Mouse (Mus musculus): ENCODE data around the gene Nobox. TPM values are rescaled to one million over a fixed set of nuclear protein-coding genes. Genes with fewer than 3 reads are reported as not detected.

Gene Nobox
- total RNA-seq, 2 experiments from 2014 or later, result not detected

- no peak for ATAC-seq (replicated peaks; ENCODE audit: low FRiP score, poor library complexity, severe bottlenecking)
Measured at GRCm38 (mm10) chr6:43280481-43280880, 28.9 kb downstream of the Nobox start.

GRCm38 (mm10) chr6:43278247-43278646, 31.1 kb downstream of the Nobox start:
- ATAC-seq (replicated peaks; ENCODE audit: low FRiP score, poor library complexity, severe bottlenecking), result no peak

- no peak for ATAC-seq (replicated peaks; ENCODE audit: low FRiP score, poor library complexity, severe bottlenecking)
Measured at GRCm38 (mm10) chr6:43274123-43274522, 35.2 kb downstream of the Nobox start.

- no peak for ATAC-seq (replicated peaks; ENCODE audit: low FRiP score, poor library complexity, severe bottlenecking)
Measured at GRCm38 (mm10) chr6:43272597-43272996, 36.8 kb downstream of the Nobox start.

- ATAC-seq (replicated peaks; ENCODE audit: low FRiP score, poor library complexity, severe bottlenecking), result no peak
Measured at GRCm38 (mm10) chr6:43266356-43266755, 43.0 kb downstream of the Nobox start.

- no peak for ATAC-seq (replicated peaks; ENCODE audit: low FRiP score, poor library complexity, severe bottlenecking)
Measured at GRCm38 (mm10) chr6:43265363-43266041, 43.9 kb downstream of the Nobox start, which contains the start of gene Arhgef5. Gene Arhgef5 (plus strand): TSS chr6:43265582.

- ATAC-seq (replicated peaks; ENCODE audit: low FRiP score, poor library complexity, severe bottlenecking), result no peak
Measured at GRCm38 (mm10) chr6:43260756-43261155, 48.6 kb downstream of the Nobox start.

- no peak for ATAC-seq (replicated peaks; ENCODE audit: low FRiP score, poor library complexity, severe bottlenecking)
Measured at GRCm38 (mm10) chr6:43254193-43254926, 55.0 kb downstream of the Nobox start.

Other genes starting within 250 kb of the Nobox start
- gene Olfr441, start 203.2 kb downstream of the Nobox start, total RNA-seq (2015; ENCODE audit: low replicate concordance), result not detected in 2 replicates
- not detected in 2 replicates for gene Olfr441, start 203.2 kb downstream of the Nobox start, total RNA-seq (2017; ENCODE audit: low replicate concordance)
- not detected in 2 replicates for gene Olfr237-ps1, start 163.0 kb downstream of the Nobox start, total RNA-seq (2015; ENCODE audit: low replicate concordance)
- not detected in 2 replicates for gene Olfr237-ps1, start 163.0 kb downstream of the Nobox start, total RNA-seq (2017; ENCODE audit: low replicate concordance)
- not detected in 2 replicates for gene Olfr437, start 146.3 kb downstream of the Nobox start, total RNA-seq (2015; ENCODE audit: low replicate concordance)
- not detected in 2 replicates for gene Olfr437, start 146.3 kb downstream of the Nobox start, total RNA-seq (2017; ENCODE audit: low replicate concordance)
- not detected in 2 replicates for gene Olfr13, start 137.4 kb downstream of the Nobox start, total RNA-seq (2015; ENCODE audit: low replicate concordance)
- gene Olfr13, start 137.4 kb downstream of the Nobox start, total RNA-seq (2017; ENCODE audit: low replicate concordance), result not detected in 2 replicates
- not detected in 2 replicates for gene Olfr435, start 112.4 kb downstream of the Nobox start, total RNA-seq (2015; ENCODE audit: low replicate concordance)
- not detected in 2 replicates for gene Olfr435, start 112.4 kb downstream of the Nobox start, total RNA-seq (2017; ENCODE audit: low replicate concordance)
- gene Olfr434, start 96.5 kb downstream of the Nobox start, total RNA-seq (2015; ENCODE audit: low replicate concordance), result not detected in 2 replicates
- not detected in 2 replicates for gene Olfr434, start 96.5 kb downstream of the Nobox start, total RNA-seq (2017; ENCODE audit: low replicate concordance)
- not detected in 2 replicates for gene Olfr47, start 78.0 kb downstream of the Nobox start, total RNA-seq (2015; ENCODE audit: low replicate concordance)
- not detected in 2 replicates for gene Olfr47, start 78.0 kb downstream of the Nobox start, total RNA-seq (2017; ENCODE audit: low replicate concordance)
- gene Arhgef5, start 44.0 kb downstream of the Nobox start, total RNA-seq (2015; ENCODE audit: low replicate concordance), result 0.36 TPM in 1 of 2 replicates, not detected in the other
- 0.90 and 1.1 TPM in 2 replicates for gene Arhgef5, start 44.0 kb downstream of the Nobox start, total RNA-seq (2017; ENCODE audit: low replicate concordance)

Data from erythroid progenitor cell, adult 5-6 weeks (primary cell).